Mouse (Mus musculus): ENCODE results near the gene Man1c1. TPM values are rescaled to one million over a fixed set of nuclear protein-coding genes. Genes with fewer than 3 reads are reported as not detected.

The Man1c1 gene
- total RNA-seq, 2 experiments from 2014 or later = 14.2 to 16.3 TPM

DNA sequence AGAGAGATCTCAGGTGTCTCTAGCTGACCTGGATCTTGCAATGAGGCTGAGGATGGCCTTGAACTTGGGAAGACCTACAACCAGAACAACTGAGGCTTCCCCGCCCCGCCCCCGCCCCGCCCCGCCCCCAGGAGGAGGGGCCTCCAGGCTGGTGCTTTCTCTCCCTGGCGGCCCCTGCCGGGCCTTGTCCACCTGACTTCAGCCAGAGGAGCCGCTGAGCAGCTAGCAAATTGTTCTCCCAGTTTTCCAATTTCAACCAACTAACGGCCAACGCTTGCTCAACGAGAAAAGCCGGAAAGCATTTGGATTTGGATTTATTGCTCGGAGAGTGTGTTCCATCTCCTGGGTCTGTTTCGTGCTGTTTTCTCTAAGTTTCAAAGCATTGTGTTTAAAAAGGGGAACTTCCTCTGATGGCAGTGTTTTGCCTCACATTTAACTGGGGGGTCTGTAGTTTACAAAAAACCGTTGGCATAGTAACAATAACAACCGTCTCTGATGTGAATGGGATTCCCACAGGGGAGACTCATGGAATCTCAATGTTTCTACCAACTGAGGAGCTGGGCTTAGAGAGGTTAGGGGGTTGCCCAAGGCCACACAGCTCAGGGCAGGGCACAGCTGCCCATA, 146.4 kb downstream of the Man1c1 start:
- DNase-seq (ENCODE audit: low spot score in 2 of 2) = no peak

DNA sequence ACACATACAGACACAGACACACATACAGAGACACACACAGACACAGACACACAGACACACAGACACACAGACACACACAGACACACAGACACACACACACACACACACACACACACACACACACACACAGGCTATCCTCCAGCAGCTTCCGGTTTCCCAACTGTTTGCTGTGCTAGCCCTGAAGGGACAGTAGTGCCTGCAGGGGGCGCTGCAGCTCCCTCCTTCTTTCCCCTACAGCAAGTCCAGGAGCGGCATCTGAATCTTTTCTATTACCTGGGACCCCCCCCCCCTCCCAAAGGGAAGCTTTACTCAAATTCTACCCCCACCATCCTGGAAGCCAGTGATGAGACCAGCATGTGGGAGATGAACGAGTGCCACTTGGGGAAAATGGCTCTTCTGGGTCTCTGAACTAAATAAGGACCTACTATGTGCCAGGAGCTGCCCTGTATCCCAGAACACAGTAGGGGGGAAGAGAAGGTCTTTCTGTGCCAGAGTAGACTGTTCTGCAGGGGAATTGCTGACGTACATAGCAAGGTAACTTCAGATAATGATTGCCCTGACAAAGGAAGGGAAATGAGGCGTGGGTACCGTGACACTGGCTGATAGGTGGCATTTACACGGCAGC, 148.0 kb downstream of the Man1c1 start:
- DNase-seq (ENCODE audit: low spot score in 2 of 2) = peak; percentile 51 to 63

DNA sequence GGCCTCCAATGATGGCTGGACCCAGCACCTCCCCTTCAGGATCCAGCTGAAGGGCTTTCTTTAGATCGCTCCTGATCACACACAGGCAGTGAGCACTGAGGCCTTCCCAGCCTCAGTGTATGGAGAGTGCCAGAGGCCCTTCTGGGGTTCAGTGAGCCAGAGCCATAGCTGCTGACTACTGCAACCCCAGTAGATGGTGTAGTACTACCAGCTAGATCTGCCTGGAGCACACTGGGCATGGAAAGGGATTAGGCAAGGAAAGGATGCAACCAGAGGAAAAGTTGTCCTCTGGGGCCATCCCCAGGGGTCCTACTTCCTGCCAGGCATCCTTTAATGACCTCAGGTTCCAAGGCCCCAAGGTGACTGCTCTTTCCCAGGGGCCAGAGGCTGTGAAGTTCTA, 150.5 kb downstream of the Man1c1 start:
- no peak for DNase-seq (ENCODE audit: low spot score in 2 of 2)

DNA sequence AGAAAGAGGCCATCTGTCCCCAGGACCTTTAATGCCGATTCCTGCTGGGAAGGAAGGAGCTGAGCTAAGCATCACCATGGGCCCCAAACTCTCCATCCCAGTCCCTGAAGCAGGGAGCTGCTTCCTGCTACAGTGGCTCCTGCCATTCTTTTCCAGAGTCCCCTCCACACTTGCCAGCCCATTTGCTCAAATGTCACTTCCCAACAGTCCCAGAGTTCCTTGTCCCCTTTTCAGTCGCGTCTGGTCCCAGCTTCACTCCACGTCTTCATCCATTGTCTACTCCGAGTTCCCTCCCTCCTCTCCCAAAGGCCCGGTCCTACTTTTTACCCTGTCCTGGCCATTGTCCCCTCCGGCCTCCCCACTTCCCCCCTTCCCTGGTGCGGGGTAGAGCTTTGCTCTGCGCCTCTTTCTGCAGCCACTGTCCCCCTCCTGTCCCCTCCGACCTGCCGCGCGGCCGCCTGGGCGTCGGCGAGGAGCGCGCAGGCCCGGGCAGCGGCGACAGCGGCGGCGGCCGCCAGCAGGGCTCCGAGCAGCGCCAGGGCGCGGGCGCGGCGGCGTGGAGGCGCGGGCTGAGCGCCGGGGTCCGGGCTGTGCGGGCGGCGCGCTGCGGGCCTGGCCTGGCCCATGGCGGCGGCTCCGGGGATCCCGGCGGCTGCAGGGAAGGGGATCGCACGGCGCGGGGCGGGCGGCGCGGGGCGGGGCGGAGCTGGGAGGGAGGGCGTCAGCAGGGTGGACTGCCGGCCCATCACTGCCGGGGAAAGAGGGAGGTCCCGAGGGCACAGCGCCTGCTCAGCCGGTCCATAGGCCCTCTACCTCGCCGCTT, 152.4 kb downstream of the Man1c1 start, which contains the start of gene Selenon:
Selenon (minus strand) TSS at position 673 of the 823 bp plus-strand sequence.
- peak; percentile 46 to 70 for DNase-seq (ENCODE audit: low spot score in 2 of 2)

DNA sequence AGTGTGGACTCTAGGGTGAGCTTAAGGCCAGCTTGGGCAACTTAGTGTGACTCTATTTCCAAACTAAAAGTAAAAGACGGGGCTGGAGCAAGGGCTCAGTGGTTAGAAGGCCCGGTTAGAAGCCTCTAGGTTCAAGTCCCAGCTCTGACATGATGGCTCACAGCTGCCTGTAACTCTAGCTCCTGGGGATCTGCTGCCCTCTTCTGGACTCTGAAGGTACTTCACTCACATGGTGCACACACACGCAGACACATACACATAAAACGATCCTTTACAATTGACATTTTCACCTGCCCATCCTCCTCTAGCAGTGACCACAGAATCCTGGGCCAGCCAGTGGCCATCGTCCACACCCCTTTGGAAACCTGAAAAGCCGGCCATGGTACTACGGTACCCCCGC, 154.2 kb downstream of the Man1c1 start:
- no peak for DNase-seq (ENCODE audit: low spot score in 2 of 2)

DNA sequence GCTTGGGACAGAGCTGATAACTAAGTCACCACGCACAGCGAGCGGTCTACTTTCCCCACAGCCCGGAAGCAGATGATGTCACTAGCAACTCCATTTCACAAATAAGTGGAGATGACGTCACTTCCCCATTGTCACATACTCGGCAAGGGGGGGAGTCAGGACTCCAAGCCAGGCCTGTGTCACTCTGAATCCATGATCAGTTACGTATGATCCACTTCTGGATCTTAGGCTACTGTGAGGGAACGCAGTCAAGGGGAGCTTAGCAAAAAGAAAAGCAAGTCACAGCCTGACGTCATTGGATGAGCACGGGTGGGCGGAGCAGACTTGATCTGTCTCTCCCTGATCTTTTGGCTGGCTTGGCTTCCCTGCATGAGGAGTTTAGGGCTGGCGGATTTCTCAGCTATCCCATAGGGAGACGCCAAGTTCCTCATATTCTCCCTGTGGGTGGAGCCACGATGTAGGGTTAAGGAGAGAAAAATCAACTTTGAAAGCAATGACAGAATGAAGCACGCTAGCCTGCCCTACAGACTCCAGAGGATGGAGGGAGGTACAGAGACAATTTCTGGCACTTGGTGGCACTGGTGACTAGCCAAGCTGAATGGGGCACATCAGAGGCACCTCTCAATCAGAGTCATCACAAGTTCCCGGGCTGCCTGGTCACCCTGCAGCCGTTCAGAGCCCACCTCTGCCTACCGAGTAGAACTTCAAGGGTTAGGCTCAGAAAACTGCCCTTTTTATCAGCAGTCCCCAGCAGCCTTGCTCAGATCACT, 155.7 kb downstream of the Man1c1 start:
- DNase-seq (ENCODE audit: low spot score in 2 of 2) = no peak

DNA sequence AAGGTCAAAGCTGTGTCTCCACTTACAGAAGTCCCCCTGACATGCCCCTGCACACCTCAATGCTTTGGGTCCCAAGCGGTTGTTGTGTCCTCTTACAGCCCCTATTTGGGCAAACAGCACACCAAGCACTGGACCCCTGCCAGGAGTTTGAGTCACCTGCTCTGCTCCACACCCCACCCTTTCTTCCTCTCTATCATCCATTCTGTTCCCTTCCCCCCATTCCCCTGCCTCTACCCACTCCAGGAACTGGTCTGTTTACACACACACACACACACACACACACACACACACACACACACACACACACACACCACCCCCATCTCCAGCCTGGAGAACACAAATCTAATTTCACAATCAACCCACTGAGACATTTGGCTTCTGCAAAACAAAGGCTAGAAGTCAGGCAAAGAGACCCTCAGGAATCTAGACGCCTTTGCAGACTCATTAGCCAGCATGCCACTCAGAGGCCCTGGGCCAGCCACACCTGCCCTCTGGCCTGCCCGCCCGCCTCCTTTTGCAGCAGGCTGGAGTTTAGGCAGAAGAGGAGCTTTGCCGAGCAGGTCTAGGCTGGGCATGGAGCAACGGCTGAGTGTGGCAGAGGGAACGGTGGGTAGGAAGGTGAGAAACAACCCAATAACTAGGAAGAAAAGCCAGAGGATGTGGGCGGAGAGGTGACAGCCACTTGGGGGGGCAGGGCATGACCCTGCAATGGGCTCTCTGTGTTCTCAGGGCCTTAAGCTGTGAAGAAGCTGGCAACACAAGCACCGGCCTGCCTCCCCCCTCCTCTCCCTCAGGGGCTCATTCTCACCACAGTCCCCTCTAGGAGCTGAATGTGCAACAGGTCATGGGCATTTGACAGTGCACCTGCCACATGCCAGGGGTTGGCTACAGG, 157.0 kb downstream of the Man1c1 start:
- DNase-seq (ENCODE audit: low spot score in 2 of 2) = no peak

DNA sequence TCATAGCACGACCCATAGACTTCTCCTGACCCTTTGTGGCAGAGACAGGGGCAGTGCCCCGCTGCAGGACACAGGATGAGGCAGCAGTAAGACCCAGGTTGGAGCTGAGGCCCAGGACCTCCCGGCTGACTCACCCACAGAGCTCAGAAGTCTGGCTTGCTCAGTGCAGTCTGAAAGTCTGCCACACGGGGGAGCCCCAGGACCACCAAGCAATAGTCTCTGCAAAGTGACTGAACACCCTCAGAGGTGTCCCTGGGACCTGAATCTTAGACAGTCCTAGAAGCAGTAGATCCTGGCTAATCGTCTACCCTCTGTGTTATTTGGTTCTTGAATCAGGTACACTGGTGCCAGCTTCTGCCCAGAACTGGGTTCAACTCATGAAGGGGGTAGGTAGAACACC, 160.8 kb downstream of the Man1c1 start:
- DNase-seq (ENCODE audit: low spot score in 2 of 2) = peak; percentile 98 to 99

DNA sequence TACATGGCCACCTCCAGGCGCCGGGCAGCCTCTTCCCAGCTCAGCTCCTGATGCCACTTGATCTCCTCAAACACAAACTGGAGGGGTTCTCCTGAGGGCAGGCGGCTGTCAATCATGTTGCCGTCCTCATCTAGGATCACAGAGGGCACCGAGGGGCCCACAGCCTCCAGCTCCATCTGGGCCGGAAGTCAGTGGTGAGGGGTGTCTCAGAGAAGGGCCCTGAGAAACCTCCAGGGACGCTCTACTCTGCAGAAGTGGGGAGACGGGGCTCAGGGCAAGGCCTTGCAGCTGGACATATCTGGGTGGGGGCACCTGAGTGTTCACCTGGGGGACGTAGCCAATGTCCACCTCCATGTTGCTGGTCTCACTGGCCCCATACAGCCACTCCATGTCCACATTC, 161.4 kb downstream of the Man1c1 start:
- no peak for DNase-seq (ENCODE audit: low spot score in 2 of 2)

DNA sequence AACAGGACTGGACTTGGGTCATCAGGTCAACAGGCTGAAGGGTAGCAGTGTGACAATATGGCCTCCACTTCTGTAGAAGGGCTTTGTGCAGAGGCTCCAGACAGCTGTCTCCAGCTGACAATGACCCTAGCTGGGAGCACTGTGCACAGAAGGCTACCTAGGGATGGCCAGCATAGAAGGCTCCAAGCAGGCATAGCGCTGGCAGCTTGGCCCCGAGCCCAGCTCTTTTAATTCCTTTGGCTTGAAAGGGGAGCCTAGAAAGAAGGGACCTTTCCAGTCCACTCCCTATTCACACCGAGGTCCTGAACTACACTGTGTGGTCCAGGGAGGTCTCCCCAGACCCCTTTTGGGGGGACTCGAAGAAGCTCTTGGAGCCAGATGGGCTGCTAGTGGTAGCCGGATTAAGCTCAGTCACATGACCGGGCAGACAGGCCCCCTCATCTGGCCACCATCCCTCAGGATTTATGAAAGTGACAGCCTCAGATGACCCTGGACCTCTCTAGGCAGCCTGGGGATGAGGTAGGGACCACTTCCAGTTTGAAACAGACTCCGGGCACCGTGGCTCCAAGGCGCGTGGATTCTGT, 165.0 kb downstream of the Man1c1 start:
- DNase-seq (ENCODE audit: low spot score in 2 of 2) = no peak

DNA sequence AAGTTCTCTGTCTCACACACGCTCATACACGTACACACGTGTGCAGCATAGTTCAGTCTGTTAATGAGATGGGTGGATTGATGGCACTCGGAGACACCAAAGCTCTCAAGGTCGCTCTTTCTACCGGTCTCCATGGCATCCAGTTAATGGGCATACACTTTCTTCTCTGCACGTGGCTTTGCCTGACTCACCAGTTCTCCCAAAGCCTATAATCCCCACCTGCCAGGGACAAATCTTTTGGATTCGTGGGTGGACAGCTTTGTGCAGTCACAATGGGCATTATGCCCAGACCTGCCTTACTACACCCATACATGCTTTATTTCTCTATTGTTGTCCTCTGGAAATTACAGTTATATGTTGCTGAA, 168.3 kb downstream of the Man1c1 start:
- peak in 1 of 2 experiments; percentile 32 for DNase-seq (ENCODE audit: low spot score in 2 of 2)

DNA sequence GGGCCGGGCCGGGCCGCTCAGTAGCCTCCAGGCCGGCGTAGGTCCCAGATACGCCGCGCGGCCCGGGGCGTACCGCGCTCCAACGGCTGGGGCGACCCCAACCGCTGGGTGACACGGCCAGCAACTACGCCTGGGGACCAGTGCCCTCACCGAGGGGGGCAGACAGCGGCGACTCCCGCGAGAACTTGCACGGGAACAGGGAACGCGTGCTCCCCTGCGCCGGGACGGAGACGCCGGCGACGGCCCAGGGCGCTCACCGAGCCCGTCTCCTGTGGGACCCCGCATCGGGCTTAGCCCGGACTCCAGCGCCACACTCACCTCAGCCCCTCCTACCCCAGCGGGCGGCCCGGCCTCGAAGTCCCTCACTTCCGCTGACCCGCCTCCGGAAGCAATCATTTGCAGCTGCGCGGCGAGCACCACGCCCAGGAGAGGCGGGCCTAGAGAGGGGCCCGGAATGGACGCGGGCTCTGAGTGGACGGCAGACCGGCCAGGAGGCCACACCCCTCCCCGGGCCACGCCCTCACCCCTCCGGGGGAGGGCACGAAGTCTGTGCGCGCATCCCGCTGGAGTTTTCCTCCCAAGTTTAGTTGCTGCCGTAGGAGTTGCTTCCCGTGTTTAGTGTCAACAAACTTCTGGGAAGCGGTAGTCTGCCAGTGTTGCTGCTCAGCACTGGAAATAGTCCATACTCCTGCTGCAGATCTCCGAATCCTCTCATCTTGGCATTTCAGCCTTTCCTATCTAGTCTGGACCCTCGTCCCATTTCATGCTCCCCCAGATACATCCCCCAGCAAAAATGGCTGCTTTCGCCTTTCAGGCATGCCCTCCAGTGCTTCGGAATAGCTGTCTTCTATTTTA, 168.9 kb downstream of the Man1c1 start, which contains the start of gene Mtfr1l:
Mtfr1l (minus strand) TSS at position 456 of the 855 bp plus-strand sequence.
- peak; percentile 94 to 96 for DNase-seq (ENCODE audit: low spot score in 2 of 2)

DNA sequence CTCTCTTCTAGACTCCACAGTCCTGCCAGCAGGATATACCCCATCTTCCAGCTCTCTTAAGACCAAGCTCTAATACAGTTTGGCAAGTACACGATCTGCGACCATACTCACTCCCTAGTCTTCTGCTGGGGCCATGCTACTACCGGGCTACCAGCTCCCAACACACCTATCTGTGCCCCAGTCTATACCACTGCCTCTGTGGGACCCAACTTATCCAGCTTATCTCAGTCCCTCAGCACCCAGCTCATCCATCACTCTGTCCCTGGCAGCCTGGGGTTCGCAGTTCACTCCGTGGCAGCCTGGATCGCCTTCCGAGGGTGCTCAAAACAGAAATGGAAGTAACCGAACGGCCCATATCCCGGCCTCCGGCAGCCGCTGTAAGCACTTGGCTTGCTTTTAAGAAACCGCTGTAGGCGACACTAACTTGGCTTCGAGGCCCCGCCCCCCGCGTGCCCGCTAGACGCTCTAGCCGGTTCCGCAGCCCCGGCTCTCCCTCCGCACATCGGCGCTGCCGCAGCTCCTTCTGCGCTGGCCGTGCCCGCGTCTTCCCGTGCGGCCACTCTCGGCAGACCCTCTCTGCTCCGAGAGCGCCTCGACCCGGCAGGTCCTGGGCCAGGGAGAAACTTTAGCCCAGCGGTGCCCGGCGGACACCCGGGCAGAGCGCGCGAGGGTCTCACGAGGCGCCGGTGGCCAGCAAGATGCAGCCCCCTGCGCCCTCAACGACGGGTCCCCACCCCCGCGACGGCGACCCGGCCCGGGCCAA, 169.8 kb downstream of the Man1c1 start:
- peak; percentile 45 to 65 for DNase-seq (ENCODE audit: low spot score in 2 of 2)

DNA sequence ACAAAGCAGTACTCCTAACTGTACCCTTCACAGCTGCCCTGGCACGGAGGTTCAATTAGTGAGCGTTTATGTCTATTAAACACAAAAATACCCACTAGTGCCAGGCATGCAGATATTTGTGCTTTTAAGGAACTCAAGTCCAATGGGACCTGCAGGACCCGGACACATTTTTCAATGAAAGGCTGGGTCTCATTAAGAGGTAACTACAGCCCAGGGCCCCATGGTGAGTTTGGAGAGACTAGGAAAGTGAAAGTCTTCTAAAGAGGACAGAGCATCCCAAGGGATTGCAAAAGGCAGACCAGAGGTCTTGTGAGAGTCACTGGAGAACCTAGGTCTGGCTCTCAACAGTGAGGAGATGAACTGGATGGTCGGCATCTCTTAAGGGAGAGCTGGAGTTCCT, 170.7 kb downstream of the Man1c1 start:
- no peak for DNase-seq (ENCODE audit: low spot score in 2 of 2)

DNA sequence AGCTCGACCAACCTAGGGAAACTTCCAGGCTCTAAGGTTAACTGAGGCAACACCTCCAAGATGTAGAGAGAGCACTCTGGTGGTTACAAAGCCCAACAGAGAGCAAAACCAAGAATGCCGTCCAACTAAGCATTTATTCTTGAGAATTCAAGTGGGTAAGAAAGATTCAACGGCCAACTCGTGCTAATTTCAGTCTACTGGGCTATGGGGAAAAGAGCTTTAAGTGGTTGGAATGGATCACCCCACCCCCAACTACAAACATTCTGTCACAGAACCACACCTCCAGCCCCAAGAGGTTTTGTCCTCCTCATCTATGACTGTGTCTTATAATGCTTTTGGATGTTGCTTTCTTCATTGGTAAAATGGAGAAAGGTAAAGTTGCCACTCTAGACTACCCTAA, 171.2 kb downstream of the Man1c1 start:
- DNase-seq (ENCODE audit: low spot score in 2 of 2) = no peak

DNA sequence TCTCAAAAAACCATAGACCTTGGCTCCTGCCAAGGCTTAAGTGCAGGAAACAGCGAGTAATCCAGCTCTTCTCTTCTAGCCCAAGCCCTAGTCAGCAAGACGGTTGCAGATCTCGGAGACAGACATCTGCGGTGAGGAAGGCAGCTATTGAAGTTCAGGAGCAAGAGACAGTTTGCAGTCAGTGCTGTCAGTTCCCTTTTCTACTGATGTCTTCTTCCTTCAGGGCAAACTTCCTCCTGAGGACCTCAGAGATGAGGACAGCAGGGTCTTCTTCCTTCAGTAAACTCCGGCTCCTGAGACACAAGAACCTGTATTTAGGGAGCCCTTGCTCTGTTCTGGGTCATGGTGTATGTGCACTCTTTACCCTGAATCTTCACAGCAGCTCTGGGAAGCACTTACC, 177.9 kb downstream of the Man1c1 start:
- DNase-seq (ENCODE audit: low spot score in 2 of 2) = no peak

DNA sequence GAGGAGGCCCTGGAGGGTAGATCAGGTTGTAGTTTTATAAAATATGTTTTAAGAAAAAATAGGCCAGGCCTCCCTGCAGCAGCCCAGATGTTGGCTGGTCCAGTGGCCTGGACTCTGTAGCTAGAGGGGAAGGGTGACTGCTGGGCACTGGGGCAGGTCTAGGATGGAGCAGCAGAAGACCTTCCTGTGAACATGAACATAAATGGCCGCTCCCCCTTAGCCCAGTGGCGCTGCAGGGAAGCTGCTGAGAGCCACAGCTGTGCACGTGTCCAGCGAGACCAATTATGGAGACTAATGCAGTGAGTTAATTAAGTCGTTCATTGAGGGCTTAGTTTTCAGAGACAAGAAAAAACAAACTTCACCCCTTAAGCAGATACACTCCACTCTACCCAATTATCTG, 178.3 kb downstream of the Man1c1 start:
- DNase-seq (ENCODE audit: low spot score in 2 of 2) = no peak

DNA sequence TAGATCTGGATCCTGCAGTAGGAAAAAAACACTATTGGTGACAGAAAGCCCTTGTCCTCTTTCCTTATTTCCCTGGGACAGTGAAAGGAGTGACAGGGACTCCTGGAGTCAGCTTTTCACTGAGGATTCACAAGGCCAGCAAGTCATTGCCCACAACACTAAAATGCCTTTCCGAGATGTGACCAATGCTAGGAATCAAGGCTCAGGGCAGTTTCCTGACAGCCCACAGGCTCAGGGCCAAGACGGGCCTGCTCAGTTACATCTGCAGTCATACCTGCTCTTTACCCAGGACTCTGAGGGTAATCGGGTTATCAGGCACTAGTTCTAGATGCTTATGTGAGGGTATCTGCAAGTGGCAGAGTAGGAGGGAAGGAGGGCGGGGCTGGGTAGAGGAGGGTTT, 180.6 kb downstream of the Man1c1 start:
- no peak for DNase-seq (ENCODE audit: low spot score in 2 of 2)

All from layer of hippocampus, postnatal 10 days (tissue).